Mouse (Mus musculus) WW6 (cell line): ENCODE measurements around the gene Dpp6.

Experiments
- DNase-seq: peaks from one replicate; pipeline ENCODE4 v3.0.0-alpha.2; 2013; ENCODE audit warnings: low read depth, low spot score

Gene Dpp6

DNA sequence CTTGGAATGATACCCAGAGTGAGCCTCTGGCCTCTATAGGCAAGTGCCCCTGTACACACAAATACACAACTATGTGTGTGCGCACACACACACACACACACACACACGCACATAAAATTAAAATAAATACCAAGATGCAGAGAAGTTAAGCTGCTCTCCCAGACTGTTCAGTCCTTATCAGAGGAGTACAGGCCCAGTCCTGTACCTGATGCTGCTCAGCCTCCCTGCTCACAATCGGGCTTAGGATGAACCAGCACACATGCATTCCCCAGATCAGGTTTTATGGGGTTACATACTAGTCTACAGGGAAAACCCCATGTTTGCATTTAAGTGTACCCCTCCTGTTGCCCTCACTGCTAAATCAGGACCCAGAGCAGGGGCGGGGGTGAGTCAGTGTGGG, 847.1 kb downstream of the Dpp6 start:
- DNase-seq: no peak

DNA sequence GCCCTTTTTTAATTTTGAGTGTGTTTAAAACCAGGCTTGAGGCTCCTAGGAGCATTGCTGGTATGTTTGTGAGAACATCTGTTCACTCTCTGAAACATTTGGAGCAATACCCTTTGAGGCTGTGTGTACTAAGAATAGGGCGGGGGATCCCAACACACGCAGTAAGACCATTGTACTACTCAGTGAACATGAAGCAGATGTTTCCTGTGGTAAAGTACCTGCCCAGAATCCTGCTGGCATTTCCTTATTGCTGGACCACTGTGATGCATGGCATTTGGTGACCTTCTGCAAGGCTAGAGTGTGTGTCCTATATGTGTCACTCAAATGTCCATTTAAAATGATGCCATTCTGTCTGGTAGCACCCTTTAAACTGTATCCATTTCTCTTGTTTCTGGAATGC, 854.5 kb downstream of the Dpp6 start:
- DNase-seq: no peak

DNA sequence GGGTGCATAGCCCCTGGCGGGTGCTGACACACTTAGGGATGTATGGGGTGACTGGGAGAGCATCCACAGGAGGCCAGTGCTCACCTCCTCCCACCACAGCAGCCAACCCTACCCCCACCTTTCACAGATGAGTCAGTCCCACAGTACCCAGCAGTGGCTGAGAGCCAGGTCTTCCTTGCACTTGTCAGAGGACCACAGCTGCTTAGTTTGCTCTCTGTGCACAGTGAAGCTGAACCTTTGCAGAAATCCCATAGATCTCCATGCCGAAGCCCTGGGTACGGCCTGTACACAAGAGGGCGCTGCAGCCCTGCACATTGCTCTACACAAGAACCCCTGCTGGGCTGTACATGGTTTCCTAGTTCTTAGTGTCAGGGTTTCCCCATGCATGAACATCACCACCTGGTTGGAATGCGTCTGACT, 860.3 kb downstream of the Dpp6 start:
- DNase-seq: no peak

DNA sequence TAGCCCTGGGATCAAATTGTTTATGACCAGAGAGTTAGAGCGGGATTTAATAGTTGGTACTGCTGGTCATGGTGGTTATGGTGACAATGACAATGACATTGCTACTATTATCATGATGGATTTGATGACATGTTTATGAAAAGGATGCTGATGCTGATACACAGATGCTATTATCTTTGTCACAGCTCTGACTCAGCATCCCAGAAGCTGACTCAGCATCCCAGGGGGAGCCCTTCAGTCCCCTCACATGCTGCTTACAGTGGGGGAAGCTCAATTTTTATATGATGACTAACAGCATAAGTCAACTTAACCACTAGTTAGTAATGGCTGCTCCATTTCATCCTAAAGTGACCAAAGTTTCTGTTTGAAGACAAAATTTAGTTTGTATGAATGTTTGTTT, 862.1 kb downstream of the Dpp6 start:
- no peak for DNase-seq

DNA sequence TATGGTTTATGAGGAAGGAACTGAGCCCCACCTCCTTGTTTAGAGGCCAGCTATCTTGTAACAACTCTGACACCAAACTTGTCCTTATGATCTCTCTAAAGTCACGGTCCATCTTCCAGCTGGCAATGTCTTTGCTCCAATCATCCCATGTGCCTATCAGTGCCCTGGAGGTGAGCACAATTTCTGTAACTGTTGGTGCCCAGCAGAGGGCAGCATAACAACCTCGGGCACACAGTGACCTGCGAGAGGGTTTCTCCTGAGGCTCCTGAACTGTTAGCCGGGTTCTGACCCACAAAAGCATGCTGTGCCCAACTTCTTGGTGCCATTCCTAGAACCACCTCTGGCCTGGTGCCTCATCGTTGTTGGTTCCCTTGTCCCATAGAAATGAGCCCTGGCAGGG, 863.5 kb downstream of the Dpp6 start:
- no peak for DNase-seq

DNA sequence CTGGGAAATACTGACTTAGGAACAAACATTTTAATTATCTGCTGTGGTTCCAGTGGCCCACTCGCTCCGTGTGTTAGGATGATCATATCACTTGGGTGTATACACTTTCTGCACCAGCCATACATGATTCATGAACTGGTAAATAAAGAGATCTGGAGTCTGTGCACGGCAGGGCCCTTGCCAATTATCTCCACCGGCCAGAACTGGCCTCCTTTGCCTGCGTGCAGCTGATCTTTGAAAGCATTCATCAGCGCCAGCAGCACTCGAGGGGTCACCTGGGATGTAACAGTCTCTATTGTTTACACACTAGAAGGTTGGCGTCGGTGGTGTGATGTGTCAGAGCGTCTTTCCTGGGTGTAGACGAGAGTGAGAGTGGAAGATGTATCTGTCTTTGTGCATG, 868.2 kb downstream of the Dpp6 start:
- no peak for DNase-seq

DNA sequence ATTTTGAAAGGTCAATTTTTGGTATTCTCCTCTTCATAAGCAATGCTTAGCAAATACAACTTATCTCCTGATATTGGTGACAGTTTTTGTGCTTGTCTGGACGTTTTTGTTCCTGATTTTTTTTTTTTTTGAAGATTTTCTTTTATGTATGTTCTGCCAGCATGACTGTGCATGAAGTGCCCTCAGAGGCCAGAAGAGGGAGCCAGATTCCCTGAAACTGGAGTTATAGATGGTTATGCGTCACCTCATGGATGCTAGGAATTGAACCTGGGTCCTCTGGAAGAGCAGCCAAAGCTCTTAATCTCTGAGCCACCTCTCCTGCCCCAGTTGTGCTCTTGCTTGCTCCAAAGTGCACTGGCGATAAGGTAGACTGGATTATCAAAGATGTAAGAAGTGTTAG, 868.9 kb downstream of the Dpp6 start:
- no peak for DNase-seq

DNA sequence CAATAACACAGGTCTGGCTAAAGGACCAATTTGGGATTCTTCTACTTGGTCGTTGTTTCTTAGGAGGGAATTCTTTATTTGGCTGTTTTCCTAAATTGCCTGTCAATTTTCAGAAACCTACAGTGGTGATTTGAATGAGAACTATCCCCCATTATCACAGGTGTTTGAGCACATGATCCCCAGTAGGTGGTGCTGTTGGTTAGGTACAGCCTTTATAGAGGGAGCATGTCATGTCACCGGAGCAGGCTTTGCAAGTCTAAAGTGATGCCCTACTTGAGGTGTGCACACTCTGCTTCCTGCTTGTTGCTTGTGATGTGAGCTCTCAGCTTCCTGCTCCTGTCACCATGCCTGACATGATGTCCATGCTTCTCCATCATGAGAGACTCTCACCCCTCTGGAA, 870.3 kb downstream of the Dpp6 start:
- DNase-seq: no peak

DNA sequence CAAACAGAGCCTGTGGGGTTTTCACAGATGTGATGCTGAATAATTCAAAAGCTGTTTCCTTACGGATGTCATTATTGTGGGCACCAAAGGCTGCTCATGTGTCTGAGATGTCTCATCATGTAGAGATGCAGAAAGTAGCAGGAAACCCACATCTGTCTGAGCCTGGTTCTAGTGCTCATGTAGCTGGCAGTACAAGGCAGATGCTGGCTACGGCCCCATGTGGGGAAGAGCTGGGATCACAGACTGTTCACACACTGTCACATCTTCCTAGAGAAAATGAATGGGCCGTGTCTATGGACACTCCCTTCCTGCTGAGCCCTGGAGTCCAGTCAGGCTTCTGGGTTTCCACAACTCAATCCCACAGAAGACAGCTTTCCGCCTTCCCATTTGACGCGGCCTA, 885.5 kb downstream of the Dpp6 start:
- DNase-seq: no peak

DNA sequence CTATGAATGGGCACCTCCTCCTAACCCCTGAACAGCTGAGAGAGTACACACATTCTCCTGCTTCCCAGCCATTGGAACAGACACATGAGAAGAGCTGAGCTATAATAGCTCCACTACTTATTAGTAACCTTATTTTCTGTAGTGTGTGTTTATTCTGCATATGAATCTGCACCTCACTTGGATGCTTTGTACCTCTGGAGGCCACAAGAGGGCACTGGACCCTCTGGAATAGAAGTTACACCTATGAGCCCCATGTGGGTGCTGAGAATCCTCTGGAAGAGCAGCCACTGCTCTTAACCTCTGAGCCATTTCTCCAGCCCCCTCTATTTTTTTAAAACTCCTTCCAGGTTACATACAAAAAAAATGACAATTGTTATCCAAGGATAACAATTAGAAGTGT, 888.0 kb downstream of the Dpp6 start:
- DNase-seq: no peak

DNA sequence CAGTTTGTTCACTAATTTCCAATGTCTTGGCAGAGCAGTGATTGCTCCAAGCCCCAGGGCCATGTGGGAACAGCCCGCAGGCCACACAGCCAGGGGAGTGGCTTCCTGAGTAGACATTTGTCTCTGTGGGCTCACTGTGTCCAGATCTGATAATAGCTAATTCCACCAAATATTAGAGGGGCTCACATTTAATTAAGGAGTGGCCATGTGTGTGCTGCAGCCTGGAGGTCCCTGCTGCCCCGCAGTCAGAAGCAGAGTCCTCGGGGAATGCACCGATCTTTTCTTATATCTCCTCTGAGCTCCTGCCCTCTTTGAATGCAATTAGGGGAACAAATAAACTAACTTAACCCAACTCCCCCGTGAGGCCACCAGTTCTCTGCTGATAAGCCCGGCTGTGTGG, 889.5 kb downstream of the Dpp6 start:
- DNase-seq: no peak

DNA sequence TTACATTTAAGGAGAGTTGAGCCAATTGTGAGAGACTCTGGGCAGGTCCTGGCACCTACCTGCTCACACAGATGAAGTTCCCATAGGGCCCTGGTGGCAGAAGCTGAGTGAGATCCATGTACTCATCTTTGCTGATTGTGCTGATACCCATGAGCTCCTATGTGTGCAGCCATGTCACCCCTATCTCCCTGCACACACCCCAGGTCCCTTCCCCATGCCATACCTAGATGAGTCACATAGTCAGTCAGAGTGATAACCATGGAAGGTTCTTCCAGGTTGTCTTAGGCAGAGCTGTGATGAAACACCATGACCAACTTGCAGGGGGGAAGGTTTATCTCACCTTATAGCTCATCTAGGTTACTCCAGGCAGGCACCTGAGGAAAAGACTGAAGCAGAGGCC, 890.3 kb downstream of the Dpp6 start:
- no peak for DNase-seq

DNA sequence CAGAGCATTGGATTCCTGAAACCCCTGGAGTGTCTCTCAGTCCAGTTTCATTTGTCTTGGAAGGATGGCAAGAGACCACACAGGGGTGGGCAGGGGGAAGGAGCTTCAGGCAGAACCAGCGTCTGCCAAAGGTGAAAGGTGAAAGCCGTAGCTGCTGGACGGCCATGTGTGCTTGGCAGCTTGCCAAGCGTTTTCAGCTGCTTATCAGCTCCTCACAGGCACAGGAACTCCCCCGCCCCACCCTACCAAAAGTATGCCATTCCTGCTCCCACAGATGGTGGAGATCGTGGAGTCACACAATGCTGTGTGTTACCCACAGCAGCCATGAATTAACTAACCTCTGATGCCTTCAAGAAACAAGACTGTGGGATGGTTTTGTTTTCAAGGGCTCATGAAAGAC, 891.2 kb downstream of the Dpp6 start:
- DNase-seq: no peak

DNA sequence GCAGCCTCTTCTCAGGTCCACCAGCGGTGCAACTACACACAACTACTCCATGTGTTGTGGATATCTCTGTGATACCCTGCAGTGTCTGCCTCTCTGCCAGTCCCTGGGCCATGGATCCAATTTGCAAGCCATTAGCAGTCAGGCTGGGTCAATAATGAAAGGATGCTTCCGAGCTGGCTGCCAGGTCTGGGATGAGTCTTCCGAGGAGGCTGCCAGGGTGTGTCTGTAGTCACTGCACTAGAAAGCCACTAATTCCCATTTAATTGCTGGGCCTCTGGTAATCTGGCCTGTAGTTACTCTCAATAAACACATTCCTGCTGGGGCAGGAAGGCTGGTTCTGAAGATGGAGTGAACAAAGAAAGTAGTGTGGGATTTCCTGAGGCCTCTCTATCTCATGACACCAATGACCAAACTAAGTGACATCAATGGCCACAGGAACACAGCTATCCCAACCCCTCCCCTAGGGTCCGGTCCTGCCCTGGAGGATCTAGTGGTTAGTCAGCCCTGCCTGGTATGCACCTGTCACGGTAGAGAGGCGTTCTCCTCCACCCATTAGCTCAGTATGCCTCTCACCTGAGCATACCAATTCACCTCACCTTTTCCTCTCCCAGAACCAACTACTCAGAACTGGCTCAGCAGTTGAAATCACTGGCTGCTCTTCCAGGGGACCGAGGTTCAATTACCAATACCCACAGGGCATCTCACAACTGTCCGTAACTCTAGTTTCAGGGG, 894.6 kb downstream of the Dpp6 start:
- DNase-seq: no peak

DNA sequence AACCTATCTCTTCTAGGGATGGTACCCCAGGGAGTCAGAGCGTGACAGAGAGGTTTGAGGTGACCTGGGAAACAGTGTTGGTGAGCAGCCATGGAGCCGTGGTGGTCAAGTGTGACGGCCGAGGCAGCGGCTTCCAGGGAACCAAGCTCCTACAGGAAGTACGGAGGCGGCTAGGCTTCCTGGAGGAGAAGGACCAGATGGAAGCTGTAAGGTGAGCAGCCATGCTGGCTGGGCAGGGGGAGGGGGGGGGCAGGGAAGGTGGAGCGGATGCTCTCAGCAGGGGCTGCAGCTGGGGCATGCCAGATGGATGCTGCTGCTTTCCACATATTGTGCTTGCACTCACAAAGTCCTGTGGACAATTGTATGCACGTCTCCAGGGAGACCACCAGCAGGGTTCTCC, 897.4 kb downstream of the Dpp6 start:
- DNase-seq: no peak

DNA sequence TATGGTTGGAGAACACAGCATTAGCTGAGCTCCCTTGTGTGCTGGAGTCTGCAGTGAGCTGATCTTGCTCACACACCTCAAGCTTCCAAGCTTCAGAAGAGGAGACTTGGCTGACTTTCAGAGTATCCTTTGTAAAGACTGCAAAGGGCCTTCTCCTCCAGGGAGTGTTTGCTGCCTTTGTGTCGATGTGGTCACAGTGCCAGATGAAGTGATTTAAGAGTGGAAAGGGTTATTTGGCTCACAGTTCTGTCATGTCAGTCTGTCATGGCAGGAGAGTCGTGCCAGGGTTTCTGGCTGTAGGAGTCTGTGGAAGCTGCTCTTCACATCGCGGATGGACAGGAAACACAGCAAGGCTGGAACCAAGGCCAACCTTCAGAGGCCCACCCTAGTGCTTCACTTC, 899.0 kb downstream of the Dpp6 start:
- no peak for DNase-seq

DNA sequence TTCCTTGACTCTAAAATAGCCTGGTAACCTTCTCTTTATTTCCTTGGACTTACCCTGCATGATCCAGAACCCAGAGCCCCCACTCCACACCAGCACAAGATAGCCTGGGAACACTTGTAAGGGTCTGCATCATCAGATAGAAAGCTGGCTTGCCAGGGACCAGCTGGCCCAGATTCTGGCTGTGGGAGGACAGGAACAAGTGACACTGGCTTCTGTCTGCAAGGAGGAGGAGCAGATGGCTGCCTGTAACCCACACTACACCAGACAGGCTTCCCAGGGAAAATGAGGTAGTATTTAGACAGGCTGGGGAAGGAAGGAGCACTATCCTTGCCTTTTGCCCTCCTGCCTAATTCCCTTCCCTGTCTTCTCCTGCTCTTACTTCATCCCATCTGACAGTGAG, 900.3 kb downstream of the Dpp6 start:
- no peak for DNase-seq

DNA sequence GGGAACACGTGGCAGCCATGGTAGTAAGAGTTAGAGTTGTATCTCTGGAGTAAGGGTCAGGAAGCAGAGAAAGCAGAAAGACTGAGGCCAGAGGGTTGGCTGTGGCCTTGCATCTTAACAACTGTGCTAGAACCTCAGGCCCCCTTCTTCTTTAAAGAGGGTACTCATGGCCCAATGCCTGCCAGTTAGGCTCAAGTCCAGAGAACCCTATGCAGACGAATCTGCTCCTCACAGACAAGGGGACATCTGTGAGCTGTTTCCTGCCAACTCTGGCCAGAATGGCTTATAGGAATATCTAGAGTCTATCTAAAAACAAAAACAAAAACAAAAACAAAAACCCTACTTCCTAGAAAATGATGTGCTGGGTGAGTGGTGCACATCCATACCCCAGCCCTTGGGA, 902.3 kb downstream of the Dpp6 start:
- DNase-seq: no peak

DNA sequence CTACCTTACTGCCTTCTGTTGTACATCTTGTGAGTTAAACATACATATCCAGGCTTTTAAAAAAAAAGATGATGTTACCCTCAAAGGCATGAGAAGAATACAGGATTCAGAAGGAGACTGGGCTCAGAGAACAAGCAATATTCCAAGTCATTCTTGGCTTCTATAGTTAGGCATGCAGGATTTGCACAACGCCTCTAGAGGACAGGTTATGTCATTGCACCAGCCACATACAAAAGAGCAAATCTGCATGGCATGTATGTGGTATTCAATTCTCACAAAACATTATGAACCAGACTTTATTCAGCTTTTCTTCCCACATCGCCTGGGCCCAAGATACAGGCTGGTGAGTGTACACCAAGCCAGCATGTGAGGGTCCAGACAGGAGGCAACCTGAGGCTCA, 907.5 kb downstream of the Dpp6 start:
- no peak for DNase-seq

DNA sequence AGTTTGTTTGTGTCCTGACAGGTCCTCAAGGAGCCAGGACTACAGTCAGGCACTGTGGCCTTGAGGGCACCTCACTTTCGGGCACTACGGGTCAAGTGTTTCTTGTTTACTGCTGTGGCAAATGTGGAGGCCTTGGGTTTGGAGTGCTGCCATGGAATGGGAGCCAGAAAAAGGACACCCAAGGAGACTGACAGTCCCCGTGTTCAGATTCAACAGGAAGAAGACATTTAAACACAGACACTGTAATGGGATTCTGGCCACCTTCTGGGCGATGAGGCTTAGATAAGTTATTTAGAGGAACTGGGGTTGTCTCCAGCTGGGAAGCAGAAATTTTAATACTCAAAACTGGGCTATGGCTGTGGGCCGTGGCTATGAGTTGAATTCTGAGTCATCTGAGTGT, 913.7 kb downstream of the Dpp6 start:
- no peak for DNase-seq

DNA sequence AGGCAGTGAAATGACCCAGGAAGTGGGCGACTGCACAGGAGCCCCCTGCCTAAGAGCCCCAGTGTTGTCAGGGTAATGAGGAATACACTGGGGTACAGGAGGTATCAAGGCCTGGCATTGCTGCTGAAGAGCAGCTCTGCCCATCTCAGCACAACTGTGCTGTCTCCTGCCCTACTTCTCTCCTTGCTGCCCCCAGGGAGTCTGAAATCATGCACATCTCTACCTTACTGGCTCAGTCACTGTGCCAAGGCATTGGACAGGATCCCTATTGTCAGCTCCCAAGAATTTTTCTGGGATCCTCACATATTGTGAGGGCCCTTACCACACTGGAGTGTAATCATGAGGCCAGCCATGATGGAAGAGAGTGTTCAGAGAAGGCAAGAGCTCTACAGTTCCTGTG, 914.4 kb downstream of the Dpp6 start:
- no peak for DNase-seq

DNA sequence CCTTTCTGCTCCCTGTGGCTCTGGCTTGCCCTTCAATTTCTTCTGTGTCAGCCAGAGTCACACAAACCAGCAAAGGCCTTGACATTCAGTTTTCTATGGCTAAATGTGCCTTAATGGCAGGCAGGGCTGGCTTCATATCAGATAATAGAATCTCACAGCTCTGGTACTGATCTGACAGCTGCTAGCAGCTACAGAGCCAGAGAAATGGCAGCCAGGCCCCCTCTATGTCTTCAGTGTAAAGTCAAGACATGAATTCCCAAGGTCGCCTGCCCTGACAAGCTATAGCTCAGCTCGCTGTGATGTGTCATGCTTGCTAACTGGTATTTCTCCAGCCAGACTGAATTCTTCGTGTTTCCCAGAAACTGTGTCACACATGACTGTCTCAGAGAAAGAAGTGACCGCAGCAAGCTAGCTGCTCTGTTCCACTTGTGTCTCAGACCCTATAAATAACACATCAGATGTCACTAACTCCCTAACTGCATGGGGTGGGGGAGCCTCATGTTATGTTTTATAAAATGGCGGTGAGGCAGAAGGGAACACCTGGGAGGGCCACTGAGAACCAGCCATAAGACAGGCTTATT, 915.4 kb downstream of the Dpp6 start:
- no peak for DNase-seq

DNA sequence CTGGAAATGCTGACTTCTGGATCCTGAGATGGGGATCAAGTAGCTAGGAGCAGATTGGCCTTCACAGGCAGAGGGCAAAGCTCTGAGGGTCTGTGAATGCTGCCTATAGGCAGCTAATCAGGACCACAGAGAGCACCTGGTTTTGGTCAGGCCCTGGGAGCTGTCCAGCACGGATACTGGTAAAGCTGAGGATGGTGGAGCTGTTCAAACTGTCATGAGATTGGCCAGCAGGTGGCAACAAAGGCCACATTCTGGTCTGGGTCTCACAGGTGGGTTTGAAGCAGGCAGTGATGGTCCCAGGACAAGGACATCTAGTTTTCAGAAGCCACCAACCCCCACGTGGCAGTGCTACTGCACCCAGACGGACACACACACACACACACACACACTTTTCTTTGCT, 920.2 kb downstream of the Dpp6 start:
- DNase-seq: peak; percentile 80

DNA sequence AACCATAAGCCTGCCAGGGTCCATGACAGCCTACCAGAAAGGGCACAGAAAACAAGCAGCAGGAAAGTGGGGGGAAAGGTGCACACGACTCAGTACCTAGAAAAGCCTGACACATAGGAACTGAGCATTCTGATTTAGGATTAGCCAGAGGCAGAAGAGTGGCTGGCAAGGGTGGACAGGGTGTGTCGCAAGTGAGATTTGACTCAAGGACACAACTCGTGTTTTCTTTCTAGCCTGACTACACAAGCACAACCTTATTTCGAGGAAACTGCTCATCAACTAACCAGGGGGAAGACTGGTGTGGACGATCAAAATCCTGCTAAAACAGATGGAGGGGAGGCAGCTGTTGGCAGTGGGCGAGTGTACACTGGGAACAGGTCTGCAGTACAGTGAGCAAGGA, 922.2 kb downstream of the Dpp6 start:
- no peak for DNase-seq
